Mouse (Mus musculus) liver, embryonic 14 days (tissue): ENCODE measurements around the gene Tmem184c. TPM values are rescaled to one million over a fixed set of nuclear protein-coding genes. Genes with fewer than 3 reads are reported as not detected.

Experiments
- polyA plus RNA-seq: library from polyadenylated mRNA; depleted of rRNA; stranded (reverse); fragments of >200 nt; gene quantifications from 2 replicates; pipeline ENCODE4 v1.2.3, GENCODE M21; 2012; rRNA removed

The Tmem184c gene
- 3.3 and 3.4 TPM in 2 replicates for polyA plus RNA-seq

DNA sequence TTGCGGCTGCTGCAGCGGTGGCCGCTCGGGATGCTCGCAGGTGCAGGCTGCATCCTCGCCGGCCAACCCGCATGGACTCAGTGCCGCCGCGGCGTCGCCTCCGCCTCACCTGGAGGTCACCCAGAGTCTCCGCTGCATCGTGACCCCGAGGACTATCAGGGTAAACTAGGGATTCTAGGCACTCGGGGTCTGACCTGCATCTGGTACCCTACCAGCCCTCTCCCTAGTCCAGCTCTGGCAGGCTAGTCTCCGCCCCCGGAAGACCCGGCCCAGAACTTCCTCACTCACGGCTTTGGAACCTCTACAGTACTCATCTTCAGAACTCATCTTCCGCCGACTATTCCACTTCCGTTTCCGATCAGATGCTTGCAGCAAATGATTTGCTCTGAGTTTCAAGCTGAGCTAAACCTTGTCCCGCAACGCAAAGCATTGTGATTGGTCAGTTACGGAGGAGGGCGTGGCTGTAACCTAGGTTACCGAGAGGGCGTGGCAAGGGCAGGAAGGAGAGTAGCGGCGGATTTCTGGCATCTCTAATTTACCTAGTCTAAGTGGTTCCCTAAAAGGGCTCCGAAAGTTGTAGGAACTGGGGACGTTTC, at the start of gene Tmem184c:
TSS of gene Tmem184c (minus strand) at position 325 of the 596 bp plus-strand sequence.

DNA sequence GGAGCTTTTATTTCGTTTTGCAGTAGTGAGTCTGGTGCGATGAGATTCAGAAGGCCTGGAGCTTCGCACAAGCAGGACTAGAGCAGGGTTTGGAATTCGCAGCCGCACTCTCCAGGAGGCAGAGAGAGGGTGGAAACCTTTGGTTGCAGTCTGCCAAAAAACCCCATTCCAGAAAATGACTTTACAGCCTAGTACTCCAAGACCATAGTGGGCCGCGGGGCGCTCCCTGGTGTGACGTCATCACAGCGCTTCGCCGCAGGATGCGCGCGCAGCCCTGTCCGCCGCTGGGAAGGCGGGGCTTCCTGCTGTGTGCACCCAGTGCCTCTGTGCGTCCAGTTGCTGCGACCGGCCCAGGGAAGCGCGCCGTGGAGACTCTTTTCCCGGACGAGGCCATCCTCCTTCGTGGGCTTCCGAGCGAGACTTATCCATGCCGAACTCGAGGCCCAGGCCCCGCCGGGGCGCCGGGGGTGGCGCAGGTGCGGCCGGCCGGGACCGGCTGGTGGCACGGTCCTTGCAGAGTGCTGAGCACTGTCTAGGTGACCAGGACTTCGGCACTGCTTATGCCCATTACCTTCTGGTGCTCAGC, 61.3 kb downstream of the Tmem184c start, which contains the start of gene Prmt9:
TSS of gene Prmt9 (plus strand) at position 277 of the 586 bp plus-strand sequence.

Other genes starting within 250 kb of the Tmem184c start
- gene Arhgap10, start 92.7 kb downstream of the Tmem184c start, polyA plus RNA-seq = 4.3 and 4.7 TPM in 2 replicates
- 4.7 and 5.3 TPM in 2 replicates for gene Prmt9, start 61.3 kb downstream of the Tmem184c start, polyA plus RNA-seq
- gene Ednra, start 113.8 kb upstream of the Tmem184c start, polyA plus RNA-seq = 2.5 and 2.6 TPM in 2 replicates